Mouse (Mus musculus) megakaryocyte, embryonic 14.5 days (primary cell): ENCODE data around the gene Abcb11.

Source experiments
- FLI1 ChIP-seq: IDR thresholded peaks from 2 replicates; pipeline ENCODE4 v1.6.1; 2012; ENCODE audit warnings: low read length, inconsistent platforms, mixed read lengths
- GATA1 ChIP-seq: IDR thresholded peaks from 3 replicates; pipeline ENCODE4 v1.6.1; 2012; ENCODE audit warnings: mixed read lengths, low read length, inconsistent platforms, borderline replicate concordance

DNA sequence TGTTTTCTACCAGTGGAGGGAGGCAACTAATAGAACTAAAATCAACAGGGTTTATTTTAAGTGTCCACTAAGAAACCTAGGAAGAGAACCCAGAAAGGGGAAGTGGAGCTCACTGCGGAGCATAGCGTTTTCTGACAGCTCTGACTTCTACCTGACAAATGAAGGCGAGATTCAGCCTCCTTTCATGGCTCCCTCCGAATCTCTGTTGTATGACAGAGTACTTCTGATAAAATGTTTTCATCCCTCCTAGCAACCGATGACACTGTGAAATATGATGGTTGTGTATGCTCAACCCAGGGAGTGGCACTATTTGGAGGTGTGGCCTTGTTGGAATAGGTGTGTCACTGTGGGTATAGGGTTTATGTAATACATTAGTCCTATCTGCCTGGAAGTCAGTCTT is 40.4 kb upstream of the Abcb11 start:
- no peak for TF ChIP-seq GATA1
- no peak for TF ChIP-seq FLI1
